Mouse (Mus musculus) myocyte (in vitro differentiated cells): Measurements from ENCODE around the gene Nomo1.

ENCODE experiments used
- E2F4 ChIP-seq: IDR thresholded peaks from one replicate; pipeline ENCODE4 v1.6.1; 2011; ENCODE audit warnings: mild to moderate bottlenecking, control low read depth, moderate library complexity; ENCODE audit not compliant: insufficient read depth
- MAX ChIP-seq: IDR thresholded peaks from one replicate; pipeline ENCODE4 v1.6.1; 2011; ENCODE audit warnings: low read depth, mild to moderate bottlenecking, control low read depth
- MYOD1 ChIP-seq, 3 experiments: IDR thresholded peaks; one replicate each; pipeline ENCODE4 v1.6.1; 2011; ENCODE audit warnings: control low read depth in 2 of 3, low read depth in 2 of 3, mild to moderate bottlenecking in 2 of 3, moderate library complexity in 1 of 3; ENCODE audit not compliant: insufficient read length in 2 of 3, control insufficient read depth in 1 of 3
- POLR2A ChIP-seq: IDR thresholded peaks from one replicate; pipeline ENCODE4 v1.6.1; 2011; ENCODE audit warnings: low read depth, mild to moderate bottlenecking, control low read depth, moderate library complexity; ENCODE audit not compliant: insufficient read length
- REST ChIP-seq: IDR thresholded peaks from one replicate; pipeline ENCODE4 v1.6.1; 2011; ENCODE audit warnings: mild to moderate bottlenecking, control low read depth, moderate library complexity; ENCODE audit not compliant: insufficient read depth, insufficient read length
- TCF12 ChIP-seq: IDR thresholded peaks from one replicate; pipeline ENCODE4 v1.6.1; 2011; ENCODE audit warnings: mild to moderate bottlenecking, control low read depth; ENCODE audit not compliant: poor library complexity, insufficient read depth, severe bottlenecking
- USF1 ChIP-seq: IDR thresholded peaks from one replicate; pipeline ENCODE4 v1.6.1; 2011; ENCODE audit warnings: low read depth, mild to moderate bottlenecking, control low read depth, moderate library complexity

DNA sequence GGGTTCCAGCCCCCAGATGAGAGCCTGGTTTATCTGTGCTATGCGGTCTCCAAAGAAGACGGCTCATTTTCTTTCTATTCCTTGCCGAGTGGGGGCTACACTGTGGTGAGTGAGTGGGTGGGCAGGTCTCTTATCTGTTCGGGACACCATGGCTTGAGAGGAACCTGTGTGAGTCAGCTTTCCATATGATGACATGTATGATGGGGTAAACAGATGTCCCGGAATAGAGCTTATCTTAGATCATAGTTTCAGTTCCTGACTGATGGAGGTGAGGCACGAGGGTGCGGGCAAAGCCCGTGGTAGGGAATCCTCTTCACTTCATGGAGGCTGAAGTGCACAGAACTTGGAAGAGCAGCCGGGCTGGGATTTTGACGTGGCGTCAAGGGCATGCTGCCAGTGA is 12.4 kb downstream of the Nomo1 start:
- TF ChIP-seq MYOD1 (IDR thresholded peaks at IDR 0.05; ENCODE audit: control insufficient read depth in 1 of 3, insufficient read length in 2 of 3, low read depth in 2 of 3) (no peak), POLR2A (no peak), MAX (no peak), TCF12 (no peak), E2F4 (no peak), REST (no peak), USF1 (no peak)
